Mouse (Mus musculus) hindbrain, embryonic 16.5 days (tissue): Measurements from ENCODE around the gene Ift122. TPM values are rescaled to one million over a fixed set of nuclear protein-coding genes. Genes with fewer than 3 reads are reported as not detected.

Experiments
- ATAC-seq: fragments of 200-750 bp; cut with Nextera tagmentation; 2 replicates; pipeline ENCODE4 v1.8.0; 2017; ENCODE audit warnings: moderate TSS enrichment, moderate library complexity
- H3K27ac ChIP-seq: fragments of 300-500 bp; sonication (generic); 2 replicates; pipeline ENCODE4 v1.5.1; 2014; ENCODE audit warnings: low read depth, mild to moderate bottlenecking, control low read depth, low read length, moderate library complexity
- H3K27me3 ChIP-seq: fragments of 300-500 bp; sonication (generic); replicated peaks from 2 replicates; pipeline ENCODE4 v1.6.1; 2014; ENCODE audit warnings: low read length; ENCODE audit not compliant: control insufficient read depth, insufficient read depth
- H3K36me3 ChIP-seq: fragments of 300-500 bp; sonication (generic); 2 replicates; pipeline ENCODE4 v1.6.1; 2014; ENCODE audit warnings: mild to moderate bottlenecking, low read length, moderate library complexity, mixed read lengths; ENCODE audit not compliant: control insufficient read depth, insufficient read depth
- H3K4me1 ChIP-seq: fragments of 300-500 bp; sonication (generic); 2 replicates; pipeline ENCODE4 v1.6.1; 2014; ENCODE audit warnings: low read depth, low read length; ENCODE audit not compliant: control insufficient read depth, insufficient read depth
- H3K4me2 ChIP-seq: fragments of 300-500 bp; sonication (generic); 2 replicates; pipeline ENCODE4 v1.6.1; 2014; ENCODE audit warnings: mild to moderate bottlenecking, low read length, control low read depth, moderate library complexity
- H3K4me3 ChIP-seq: fragments of 300-500 bp; sonication (generic); 2 replicates; pipeline ENCODE4 v1.5.1; 2014; ENCODE audit warnings: mild to moderate bottlenecking, low read length, control low read depth, moderate library complexity
- H3K9ac ChIP-seq: fragments of 300-500 bp; sonication (generic); 2 replicates; pipeline ENCODE4 v1.6.1; 2014; ENCODE audit warnings: low read depth, mild to moderate bottlenecking, control low read depth, low read length, moderate library complexity
- H3K9me3 ChIP-seq: fragments of 300-500 bp; sonication (generic); 2 replicates; pipeline ENCODE4 v1.6.1; 2014; ENCODE audit warnings: mild to moderate bottlenecking, low read length, moderate library complexity; ENCODE audit not compliant: control insufficient read depth
- WGBS: fragments of 180-500 bp; shearing (Covaris S2); extraction: QIAGEN DNeasy Blood & Tissue Kit; methylation state at CpG from one replicate; pipeline ENCODE4 v1.1.7; 2014; 5-methylcytosine and 5-hydroxymethylcytosine counted together
- polyA plus RNA-seq: library from polyadenylated mRNA; unstranded; fragments of >200 nt; fragmentation: Nextera tagmentation; extraction: Ambion mirVana; gene quantifications from 2 replicates; pipeline ENCODE4 v1.2.1, GENCODE M21; 2015

The Ift122 gene
- polyA plus RNA-seq, 1 experiment from 2014 or later, result 31.4 TPM

- Histone ChIP-seq H3K36me3 (peaks cover 8% of the 10 kb centered on the region), H3K27ac (no peak overlapping the region), H3K9me3 (no peaks in the 10 kb centered on the region), H3K27me3 (no peaks in the 10 kb centered on the region), H3K9ac (no peak overlapping the region), H3K4me1 (peaks cover 7% of the 10 kb centered on the region), H3K4me3 (no peak overlapping the region), H3K4me2 (no peak overlapping the region)
- ATAC-seq, result no peak
- WGBS, result 69% methylated on average over 4 of the region's 4 CpGs
These were observed 43.8 kb downstream of the Ift122 start for GRCm38 (mm10) chr6:115897117-115897516.

- Histone ChIP-seq H3K27me3 (no peaks in the 10 kb centered on the region), H3K27ac (no peak overlapping the region), H3K4me1 (peaks cover 2% of the 10 kb centered on the region; the same call in 1 of the 2 replicates), H3K4me2 (no peak overlapping the region), H3K36me3 (peaks cover 11% of the 10 kb centered on the region), H3K9me3 (no peaks in the 10 kb centered on the region), H3K9ac (no peak overlapping the region), H3K4me3 (no peak overlapping the region)
- WGBS, result 88% methylated on average over 7 of the region's 7 CpGs
- no peak for ATAC-seq
These were observed 44.8 kb downstream of the Ift122 start for GRCm38 (mm10) chr6:115897926-115898520.

- H3K27me3 ChIP-seq, result no peaks in the 10 kb centered on the region
- H3K9me3 ChIP-seq, result no peaks in the 10 kb centered on the region
- H3K4me2 ChIP-seq, result no peak overlapping the region
- H3K9ac ChIP-seq, result no peak overlapping the region
- ATAC-seq, result peak; percentile 81
- no peak overlapping the region for H3K27ac ChIP-seq
- H3K4me3 ChIP-seq, result no peak overlapping the region
- H3K36me3 ChIP-seq, result peaks cover 5% of the 10 kb centered on the region
- peaks cover 2% of the 10 kb centered on the region; the same call in 1 of the 2 replicates for H3K4me1 ChIP-seq
- WGBS, result 29% methylated on average over 3 of the region's 3 CpGs
These were observed 47.8 kb downstream of the Ift122 start for GRCm38 (mm10) chr6:115901062-115901461.

- H3K9me3 ChIP-seq, result no peaks in the 10 kb centered on the region
- peaks cover 2% of the 10 kb centered on the region; the same call in 1 of the 2 replicates for H3K4me1 ChIP-seq
- 0 out of 2 replicates have a peak, but pooled peaks have one; percentile 38 for ATAC-seq
- H3K4me3 ChIP-seq, result no peak overlapping the region
- peaks cover 5% of the 10 kb centered on the region for H3K36me3 ChIP-seq
- no peak overlapping the region for H3K4me2 ChIP-seq
- H3K9ac ChIP-seq, result no peak overlapping the region
- 69% methylated on average over 8 of the region's 8 CpGs for WGBS
- H3K27me3 ChIP-seq, result no peaks in the 10 kb centered on the region
- H3K27ac ChIP-seq, result no peak overlapping the region
These were observed 48.2 kb downstream of the Ift122 start for GRCm38 (mm10) chr6:115901489-115901931.

- Histone ChIP-seq H3K27ac (no peak overlapping the region), H3K27me3 (no peaks in the 10 kb centered on the region), H3K36me3 (peaks cover 5% of the 10 kb centered on the region), H3K4me2 (no peak overlapping the region), H3K4me1 (peaks cover 2% of the 10 kb centered on the region; the same call in 1 of the 2 replicates), H3K9me3 (no peaks in the 10 kb centered on the region), H3K9ac (no peak overlapping the region; the same call in 1 of the 2 replicates), H3K4me3 (no peak overlapping the region)
- WGBS, result 82% methylated on average over 3 of the region's 3 CpGs
- ATAC-seq, result no peak
These were observed 49.3 kb downstream of the Ift122 start for GRCm38 (mm10) chr6:115902545-115902944.

- Histone ChIP-seq H3K9ac (no peak overlapping the region), H3K36me3 (peaks cover 3% of the 10 kb centered on the region; the same call in 1 of the 2 replicates), H3K4me3 (no peak overlapping the region), H3K9me3 (no peaks in the 10 kb centered on the region), H3K27me3 (no peaks in the 10 kb centered on the region), H3K27ac (no peak overlapping the region), H3K4me2 (no peak overlapping the region), H3K4me1 (peaks cover 2% of the 10 kb centered on the region; the same call in 1 of the 2 replicates)
- 93% methylated on average over 6 of the region's 6 CpGs for WGBS
- no peak for ATAC-seq
These were observed 52.3 kb downstream of the Ift122 start for GRCm38 (mm10) chr6:115905568-115905967.

GRCm38 (mm10) chr6:115906455-115906854 lies 53.2 kb downstream of the Ift122 start:
- Histone ChIP-seq H3K9ac (no peak overlapping the region), H3K4me1 (peaks cover 1% of the 10 kb centered on the region; the same call in 1 of the 2 replicates), H3K36me3 (peaks cover 3% of the 10 kb centered on the region; the same call in 1 of the 2 replicates), H3K4me3 (no peak overlapping the region), H3K27ac (no peak overlapping the region), H3K9me3 (no peaks in the 10 kb centered on the region), H3K4me2 (no peak overlapping the region), H3K27me3 (no peaks in the 10 kb centered on the region)
- no peak for ATAC-seq
- WGBS, result 81% methylated on average over 1 of the region's 1 CpGs

GRCm38 (mm10) chr6:115906871-115907270 lies 53.6 kb downstream of the Ift122 start:
- 92% methylated on average over 2 of the region's 2 CpGs for WGBS
- Histone ChIP-seq H3K27me3 (no peaks in the 10 kb centered on the region), H3K4me2 (no peak overlapping the region), H3K27ac (no peak overlapping the region), H3K4me3 (no peak overlapping the region), H3K9ac (no peak overlapping the region), H3K36me3 (peaks cover 3% of the 10 kb centered on the region; the same call in 1 of the 2 replicates), H3K9me3 (no peaks in the 10 kb centered on the region), H3K4me1 (no peaks in the 10 kb centered on the region)
- ATAC-seq, result no peak

GRCm38 (mm10) chr6:115908421-115908982 lies 55.2 kb downstream of the Ift122 start:
- no peaks in the 10 kb centered on the region for H3K9me3 ChIP-seq
- no peak overlapping the region for H3K4me3 ChIP-seq
- H3K36me3 ChIP-seq, result no peaks in the 10 kb centered on the region
- no peaks in the 10 kb centered on the region for H3K27me3 ChIP-seq
- no peak overlapping the region for H3K9ac ChIP-seq
- no peak overlapping the region for H3K4me2 ChIP-seq
- H3K27ac ChIP-seq, result no peak overlapping the region
- no peak for ATAC-seq
- WGBS, result 37% methylated on average over 6 of the region's 6 CpGs
- no peaks in the 10 kb centered on the region for H3K4me1 ChIP-seq
